Mouse (Mus musculus): ENCODE measurements around the gene Pde4d.

GRCm38 (mm10) chr13:109933554-109933953 is 1483.8 kb downstream of the Pde4d start:
- no peak for TF ChIP-seq CHD2 (IDR thresholded peaks at IDR 0.05; ENCODE audit: low read length)
- no peak for TF ChIP-seq ELF1 (IDR thresholded peaks at IDR 0.05; ENCODE audit: low read depth, low read length)
- TF ChIP-seq CTCF (IDR thresholded peaks at IDR 0.05 in 2 of 3, conservative IDR thresholded peaks at IDR 0.05 in 1 of 3; ENCODE audit: control insufficient read depth in 1 of 3, insufficient read depth in 1 of 3, low read depth in 2 of 3, low read length in 3 of 3, poor library complexity in 1 of 3, severe bottlenecking in 1 of 3) = no peak
- TF ChIP-seq POLR2A (IDR thresholded peaks at IDR 0.05; ENCODE audit: control insufficient read depth in 1 of 2, insufficient read depth in 1 of 2, low read depth in 1 of 2, low read length in 2 of 2, poor library complexity in 1 of 2) = no peak
- no peak for TF ChIP-seq ZKSCAN1 (IDR thresholded peaks at IDR 0.05; ENCODE audit: low read depth, low read length)
- no peak for TF ChIP-seq POLR2AphosphoS2 (IDR thresholded peaks at IDR 0.05; ENCODE audit: low read length)
- no peak for TF ChIP-seq EP300 (IDR thresholded peaks at IDR 0.05; ENCODE audit: low read depth in 1 of 2, low read length in 2 of 2)
- TF ChIP-seq MAFK (IDR thresholded peaks at IDR 0.05; ENCODE audit: borderline replicate concordance, low read depth, low read length) = no peak
- TF ChIP-seq CHD1 (IDR thresholded peaks at IDR 0.05; ENCODE audit: low read depth, low read length) = no peak

Measured in MEL (cell line).